Mouse (Mus musculus) embryo, embryonic 11.5 days (tissue): ENCODE measurements around the gene Klk4.
A peak's percentile ranks its signal among the peaks of the same experiment; 100 is the strongest.

Experiments
- DNase-seq: peaks from one replicate; pipeline ENCODE4 v3.0.0-alpha.2; 2012; ENCODE audit warnings: low read depth, low spot score

Klk4 gene

DNA sequence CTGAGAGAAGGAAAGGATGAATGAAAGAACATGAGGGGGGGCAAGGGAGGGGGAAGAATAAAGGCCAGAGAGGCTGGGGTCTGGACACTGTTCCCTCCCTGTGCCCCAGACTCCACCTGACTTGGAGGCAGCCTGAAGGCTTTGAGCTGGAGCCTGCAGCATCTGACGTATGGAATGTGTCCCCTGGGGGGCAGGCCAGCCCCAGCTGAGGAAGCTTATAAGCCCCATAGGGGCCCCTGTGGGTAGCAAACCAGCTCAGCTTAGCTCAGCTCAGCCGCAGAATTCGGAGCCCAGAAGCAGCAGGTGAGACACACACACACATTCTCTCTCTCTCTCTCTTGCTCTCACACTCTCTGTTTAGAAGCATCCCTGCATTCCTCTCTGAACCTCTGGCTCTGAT lies at the start of gene Klk4:
Klk4 (plus strand) TSS at position 249 of the 400 bp plus-strand sequence.
- DNase-seq, result no peak

DNA sequence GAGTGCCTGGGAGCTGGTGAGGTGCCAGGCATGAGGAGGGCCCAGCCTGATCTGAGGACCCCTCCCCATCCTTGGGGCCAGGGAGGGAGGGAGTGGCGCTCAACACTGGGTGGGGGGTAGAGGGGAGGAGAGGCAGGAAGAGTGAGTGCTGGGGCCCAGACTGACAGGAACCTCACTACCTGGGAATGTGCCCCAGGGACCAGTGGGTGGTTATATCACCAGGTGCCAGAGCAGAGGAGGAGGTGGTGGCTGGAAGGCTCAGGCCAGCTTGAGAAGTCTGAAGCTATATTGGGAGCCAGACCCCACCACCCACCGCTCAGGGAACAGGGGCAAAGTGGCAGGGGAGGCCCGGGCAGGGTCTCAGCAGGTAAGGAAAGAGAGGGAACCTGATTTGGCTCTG lies 39.3 kb upstream of the Klk4 start, which contains the start of gene Klk5:
Klk5 (plus strand) TSS at position 271 of the 400 bp plus-strand sequence.
- DNase-seq, result no peak

DNA sequence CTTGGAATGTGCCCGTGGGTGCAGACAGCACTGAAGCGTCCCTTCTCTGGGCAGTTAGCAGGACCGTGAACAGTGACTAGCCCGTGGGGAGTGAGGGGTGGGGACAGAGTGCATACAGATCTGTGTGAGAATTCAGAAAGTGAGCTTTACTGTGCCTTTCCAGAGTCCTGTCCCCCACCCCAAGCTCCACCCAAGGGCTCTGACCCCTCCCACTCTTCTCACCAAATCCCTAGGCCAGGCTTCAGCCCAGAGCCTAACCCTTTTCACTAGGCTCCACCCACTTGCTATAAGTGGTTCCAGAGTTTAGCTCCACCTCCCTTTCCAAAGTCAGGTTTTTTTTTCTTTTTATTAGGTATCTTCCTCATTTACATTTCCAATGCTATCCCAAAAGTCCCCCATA lies 37.2 kb upstream of the Klk4 start:
- no peak for DNase-seq

DNA sequence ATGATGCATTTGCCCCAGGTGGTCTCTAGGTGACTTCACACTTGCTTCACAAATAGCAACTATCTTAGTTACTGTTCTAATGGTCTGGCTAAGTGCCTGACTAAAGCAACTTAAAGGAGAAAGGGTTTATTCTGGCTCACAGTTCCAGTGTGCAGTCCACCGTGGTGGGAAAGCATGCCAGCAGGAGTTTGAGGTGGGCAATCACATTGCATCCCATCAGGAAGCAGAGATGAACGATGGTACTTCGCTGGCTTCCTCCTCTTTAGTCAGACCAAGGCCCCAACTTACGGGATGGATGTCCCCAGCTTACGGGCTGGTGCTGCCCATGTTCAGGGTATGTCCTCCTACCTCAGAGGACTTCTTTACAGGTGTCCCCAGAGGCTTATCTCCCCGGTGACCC lies 29.3 kb upstream of the Klk4 start:
- no peak for DNase-seq

DNA sequence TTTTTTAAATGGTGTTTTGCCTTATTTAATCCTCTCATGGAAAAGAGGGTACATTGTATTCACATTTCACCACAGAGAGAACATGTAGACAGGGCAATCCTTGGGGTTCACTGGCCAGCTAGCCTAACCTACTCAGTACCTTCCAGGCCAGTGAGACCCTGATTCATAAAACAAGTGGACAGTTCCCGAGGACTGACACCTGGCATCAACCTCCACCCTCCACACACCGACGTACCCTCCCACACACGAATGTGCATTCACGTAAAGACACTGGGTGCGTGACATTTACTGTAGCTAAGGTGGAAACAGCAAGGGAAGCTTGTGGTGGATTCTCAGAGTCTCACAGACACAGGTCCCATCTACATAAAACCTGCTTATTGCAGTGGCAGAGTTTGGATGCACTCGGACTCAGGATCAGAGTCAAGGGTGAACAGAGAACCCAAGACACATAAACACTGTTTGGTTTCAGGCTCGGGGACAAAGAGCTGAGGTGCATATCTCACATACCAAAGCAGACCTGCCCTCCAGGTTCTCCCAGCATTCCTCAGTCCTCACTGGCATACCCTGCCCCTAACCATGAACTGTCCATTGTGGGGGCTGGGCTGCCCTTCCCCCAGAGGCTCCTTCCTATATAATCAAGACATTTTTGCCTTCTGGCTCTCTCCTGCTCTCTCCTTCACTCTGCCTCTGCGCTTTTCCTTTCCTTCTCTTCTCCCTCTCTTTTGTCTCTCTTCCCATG lies 26.1 kb upstream of the Klk4 start:
- no peak for DNase-seq

DNA sequence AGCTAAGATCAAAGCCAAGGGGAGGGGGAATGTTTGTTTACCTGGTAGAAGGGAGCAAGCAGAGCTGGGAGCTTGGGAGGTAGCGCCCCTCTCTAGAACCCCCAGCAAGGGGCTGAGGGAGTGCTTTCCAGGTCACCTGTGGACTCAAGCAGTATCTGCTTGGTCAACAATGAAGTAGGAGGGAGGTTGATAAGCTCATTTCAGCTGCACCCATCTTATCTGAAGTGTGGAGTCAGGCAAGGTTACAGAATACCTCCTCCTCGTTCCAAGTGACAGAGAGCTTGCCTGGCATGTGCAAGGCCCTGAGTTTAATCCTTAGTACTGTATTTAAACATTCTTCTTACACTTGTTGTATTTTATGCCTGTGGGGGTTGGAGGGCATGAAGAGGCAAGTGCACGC lies 25.3 kb upstream of the Klk4 start:
- no peak for DNase-seq

DNA sequence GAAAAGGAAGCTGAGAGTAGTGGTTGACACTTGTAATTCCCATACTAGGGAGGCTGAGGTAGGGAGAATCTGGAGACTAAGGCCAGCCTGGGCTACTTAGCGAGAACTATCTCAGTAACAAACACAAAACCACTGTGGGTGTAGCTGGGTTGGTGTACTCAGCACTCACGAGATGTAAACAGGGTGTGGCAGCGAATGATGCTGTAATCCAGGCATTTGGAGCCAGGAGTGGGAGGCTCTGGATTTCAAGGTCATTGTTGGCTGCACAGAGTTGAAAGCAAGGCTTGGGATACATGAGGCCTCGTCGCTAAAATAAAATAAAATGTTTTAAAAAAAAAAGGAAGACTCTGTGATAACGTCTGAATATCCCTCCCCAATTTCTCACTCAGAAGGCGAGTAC lies 24.7 kb upstream of the Klk4 start:
- DNase-seq, result no peak

DNA sequence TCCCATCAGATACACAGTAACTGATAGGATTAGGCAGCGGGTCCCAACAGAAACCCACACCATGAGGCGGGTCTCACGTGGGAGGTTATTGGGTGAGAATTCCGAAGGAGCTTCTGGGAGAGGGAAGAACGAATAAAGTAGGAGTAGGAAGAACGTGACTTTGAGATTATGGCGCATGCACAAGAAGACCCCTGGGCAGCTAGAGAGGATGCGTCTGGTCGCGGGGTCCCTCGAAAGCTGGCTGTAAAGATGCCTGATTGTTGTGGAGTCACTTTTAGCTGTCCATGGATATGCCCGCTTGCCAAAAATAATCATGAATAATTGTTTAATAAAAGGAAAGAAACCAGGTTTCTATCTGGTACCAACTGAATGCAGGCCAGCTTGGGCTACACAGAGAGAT lies 23.5 kb upstream of the Klk4 start:
- DNase-seq, result no peak

DNA sequence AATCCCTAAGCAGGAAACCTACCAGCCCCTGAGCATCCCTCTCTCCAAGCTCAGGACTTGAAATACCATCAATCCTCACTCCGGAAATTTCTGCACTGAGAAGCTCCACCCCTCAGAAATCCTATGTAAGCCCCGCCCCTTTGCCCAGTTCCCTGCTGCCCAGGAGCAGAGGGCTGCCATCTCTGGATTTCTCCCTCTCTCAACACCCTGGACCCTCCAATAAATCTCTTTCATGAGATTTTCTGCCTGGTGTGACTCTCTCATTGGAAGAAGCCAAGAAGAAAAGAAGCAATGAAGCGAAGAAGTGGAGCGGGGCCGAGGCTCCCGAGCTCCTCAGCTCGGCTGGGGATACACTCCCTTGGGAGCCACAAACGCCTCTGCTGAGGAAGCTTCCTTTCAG lies 20.5 kb upstream of the Klk4 start:
- DNase-seq, result no peak

DNA sequence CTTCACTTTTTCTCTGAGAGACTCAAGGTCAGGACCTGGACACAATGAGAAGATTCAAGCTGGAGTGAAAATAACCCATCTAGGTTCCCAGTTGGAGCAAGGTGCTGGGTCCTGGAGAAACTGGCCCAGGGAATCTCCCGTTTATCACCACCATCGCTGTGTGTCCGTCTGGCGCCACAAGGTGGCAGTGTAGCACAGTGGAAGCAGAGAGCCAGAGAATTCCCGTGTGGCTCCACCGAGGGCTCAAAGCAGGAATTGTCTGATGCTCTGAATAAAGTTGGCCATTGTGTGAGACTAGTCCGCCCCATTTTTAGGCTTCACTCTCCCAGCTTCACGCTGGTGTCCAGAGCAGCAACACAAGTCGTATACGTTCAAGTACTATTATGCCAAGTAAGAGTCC lies 7.7 kb upstream of the Klk4 start:
- peak; percentile 74 for DNase-seq

DNA sequence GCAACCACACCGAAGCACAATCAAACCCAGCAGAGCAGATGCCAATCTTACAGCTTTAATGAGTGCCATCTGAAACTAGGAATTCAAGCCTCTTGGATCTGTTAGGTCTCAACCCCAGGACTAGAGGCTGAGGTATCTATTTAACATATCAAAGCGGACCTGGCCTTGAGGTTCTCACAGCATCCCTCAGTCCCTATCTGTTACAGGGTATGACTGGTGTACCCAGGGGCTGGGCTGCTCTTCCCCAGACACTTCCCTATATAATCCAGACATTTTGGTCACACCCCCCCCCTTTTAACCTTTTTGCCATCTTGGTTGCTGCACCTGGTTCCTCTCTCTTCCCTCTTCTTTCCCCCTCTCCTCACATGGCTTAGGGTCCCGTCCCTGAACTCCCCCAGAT lies 7.3 kb upstream of the Klk4 start:
- no peak for DNase-seq

DNA sequence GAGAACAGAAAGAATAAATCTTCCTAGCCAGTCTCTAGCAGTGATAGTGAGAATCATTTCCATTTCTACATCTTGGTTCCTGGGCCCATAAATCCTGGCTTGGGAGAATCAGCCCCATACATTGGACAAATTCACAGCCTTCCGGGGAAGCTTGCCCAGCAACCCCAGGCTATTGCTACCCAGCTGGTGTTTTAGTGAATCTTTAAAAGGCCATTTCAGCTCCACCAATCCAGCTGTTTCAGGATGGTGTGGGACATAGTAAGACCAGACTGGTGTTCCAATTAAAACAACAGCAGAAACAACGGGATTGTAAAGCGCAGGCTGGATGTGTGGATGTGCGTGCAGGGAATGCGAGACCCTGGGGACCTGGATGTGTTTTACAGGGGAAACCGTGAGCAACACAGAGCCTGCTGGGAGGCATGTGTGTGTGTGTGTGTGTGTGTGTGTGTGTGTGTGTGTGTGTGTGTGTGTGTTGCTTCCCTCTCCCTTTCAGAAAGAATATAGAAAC lies 6.0 kb upstream of the Klk4 start:
- no peak for DNase-seq

DNA sequence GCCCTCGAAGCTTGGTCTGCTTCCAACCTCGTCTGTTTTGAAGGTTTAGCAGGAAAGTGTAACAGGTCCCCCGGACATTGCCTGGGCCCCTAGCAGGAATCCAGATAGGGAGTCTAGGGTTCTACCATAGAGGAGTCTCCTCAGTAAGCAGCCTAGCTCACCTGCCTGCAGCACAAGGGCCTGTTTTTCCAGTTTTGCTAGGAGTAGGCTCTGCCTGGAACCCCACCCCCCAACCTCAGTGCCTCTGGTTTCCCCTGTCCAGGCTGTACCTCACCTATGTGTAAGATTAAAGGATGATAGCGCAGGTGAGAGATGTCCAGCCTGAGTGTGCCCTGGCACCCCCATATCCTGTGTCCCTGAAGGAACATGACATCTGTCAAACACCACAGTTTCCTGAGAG lies 4.5 kb upstream of the Klk4 start:
- no peak for DNase-seq

DNA sequence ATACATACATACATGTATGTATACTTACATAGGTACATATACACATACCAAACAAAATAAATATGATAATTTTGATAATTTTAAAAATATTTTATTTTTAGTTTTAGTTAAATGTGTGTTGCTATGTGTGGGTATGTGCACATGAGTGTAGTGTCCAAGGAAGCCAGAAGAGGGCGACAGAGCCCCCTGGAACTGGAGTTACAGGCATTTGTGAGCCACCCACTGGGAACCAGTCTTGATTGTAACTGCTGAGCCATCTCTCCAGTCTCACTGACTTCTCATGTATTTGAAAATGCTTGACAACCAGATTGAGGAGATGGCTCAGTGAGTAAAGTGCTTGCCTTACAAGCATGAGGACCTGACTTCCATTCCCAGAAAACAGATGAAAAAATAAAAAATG lies 2.7 kb upstream of the Klk4 start:
- DNase-seq, result no peak

DNA sequence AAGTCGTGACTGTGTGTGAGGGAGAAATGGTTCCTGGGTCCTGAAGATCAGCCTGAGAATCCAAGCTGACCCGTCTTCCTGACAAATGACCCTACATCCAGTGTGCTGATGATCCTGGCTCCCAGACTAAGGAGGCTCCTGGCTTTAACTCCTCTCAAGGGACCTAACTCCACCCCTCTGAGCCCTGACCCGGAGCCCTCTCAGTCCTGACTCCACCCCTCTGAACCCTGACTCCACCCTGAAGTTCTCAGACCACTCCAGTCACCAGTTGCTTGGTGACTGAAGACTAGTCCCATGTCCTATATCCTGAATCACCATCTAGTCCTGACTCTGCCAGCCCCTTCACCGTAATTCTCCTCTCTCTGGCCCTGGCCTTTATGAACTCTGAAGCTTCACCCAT lies 1.4 kb downstream of the Klk4 start:
- no peak for DNase-seq

DNA sequence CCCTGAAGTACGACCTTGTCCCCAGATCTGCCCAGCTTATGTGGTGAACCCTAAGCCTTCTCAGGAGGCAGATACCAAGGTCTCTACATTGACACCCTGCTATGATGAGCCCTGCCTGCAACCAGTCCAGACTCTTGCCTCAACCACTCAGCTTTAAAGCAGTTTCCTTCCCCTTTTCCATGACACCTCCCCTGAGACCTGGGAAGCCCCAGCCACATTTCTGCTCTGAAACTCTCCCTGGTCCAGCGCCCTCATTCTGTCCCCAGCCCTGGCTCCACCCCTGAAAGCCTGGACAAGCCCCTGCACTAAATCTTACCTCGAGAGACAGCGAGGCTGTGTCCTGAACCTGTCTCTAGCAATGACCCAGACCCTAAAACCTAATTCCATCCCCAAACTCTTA lies 1.9 kb downstream of the Klk4 start:
- no peak for DNase-seq

DNA sequence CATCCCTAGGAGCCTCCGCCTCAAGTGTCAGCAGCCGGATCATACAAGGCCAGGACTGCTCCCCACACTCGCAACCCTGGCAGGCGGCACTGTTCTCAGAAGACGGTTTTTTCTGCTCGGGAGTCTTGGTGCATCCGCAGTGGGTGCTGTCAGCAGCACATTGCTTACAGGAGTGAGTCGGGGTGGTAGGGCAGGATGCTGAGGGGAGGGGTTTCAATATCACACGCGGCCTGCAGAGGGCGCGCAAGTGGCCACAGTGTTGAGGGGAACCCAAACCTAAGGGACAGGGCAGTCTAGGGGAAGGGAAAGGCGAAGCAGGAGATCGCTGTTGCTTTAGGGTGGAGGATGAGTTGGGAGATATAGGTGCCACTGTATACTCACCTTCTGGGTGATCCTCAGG lies 2.6 kb downstream of the Klk4 start:
- no peak for DNase-seq

DNA sequence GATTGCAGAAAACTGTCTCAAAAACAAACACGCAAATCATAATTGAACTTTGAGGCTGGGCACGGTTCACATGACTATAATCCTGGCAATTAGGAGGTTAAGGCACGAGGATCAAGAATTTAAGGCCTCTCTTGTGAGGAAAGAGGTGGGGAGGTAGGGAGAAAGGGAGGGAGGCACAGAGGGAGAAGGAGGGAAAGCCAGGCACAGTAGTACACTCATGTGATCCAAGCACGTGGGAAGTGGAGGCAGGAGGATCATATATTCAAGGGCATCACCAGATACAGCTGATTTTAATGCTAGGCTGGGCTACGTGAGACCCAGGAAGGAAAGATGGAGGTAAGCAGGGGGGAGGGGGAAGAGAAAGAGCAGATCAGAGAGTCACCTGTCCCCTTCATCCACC lies 10.4 kb downstream of the Klk4 start:
- DNase-seq, result no peak

DNA sequence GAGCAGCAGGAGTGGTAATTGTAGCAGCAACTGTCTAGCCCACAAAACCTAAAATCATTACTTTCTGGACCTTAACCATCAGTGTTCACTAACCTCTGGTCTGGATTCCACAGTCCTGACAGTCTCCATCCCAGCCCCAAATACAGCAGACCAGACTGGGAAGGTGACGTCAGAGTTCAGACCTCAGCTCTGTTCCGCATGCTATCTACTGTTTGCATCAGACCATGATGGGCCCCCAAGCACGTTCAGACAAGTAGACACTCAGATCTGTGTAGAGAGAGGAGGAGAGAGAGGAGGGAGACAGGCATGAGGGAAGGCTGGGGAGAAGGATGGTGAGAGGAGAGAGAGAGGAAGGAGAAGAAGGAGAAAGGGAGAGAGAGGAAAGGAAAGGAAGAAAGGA lies 10.8 kb downstream of the Klk4 start:
- no peak for DNase-seq

DNA sequence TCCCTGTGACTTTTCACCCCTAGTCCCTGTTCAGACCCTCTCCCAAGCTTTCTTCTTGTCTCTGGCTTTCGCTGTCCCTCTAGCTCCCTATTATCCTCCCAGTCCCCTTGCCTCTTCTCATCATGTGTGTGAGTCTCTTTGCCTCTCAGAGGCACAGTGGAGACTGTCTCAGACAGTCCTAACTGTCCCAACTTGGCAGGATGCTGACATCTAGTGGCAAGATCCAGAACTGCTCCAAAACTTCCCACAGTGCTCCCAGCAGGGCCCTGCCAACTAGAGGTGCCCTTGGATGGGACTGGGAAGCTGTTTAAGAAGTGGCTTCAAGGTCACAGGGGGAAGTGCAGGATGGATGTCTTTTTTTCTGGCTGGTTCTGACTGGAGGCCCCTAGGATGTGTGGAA lies 13.9 kb downstream of the Klk4 start:
- DNase-seq, result peak; percentile 80

DNA sequence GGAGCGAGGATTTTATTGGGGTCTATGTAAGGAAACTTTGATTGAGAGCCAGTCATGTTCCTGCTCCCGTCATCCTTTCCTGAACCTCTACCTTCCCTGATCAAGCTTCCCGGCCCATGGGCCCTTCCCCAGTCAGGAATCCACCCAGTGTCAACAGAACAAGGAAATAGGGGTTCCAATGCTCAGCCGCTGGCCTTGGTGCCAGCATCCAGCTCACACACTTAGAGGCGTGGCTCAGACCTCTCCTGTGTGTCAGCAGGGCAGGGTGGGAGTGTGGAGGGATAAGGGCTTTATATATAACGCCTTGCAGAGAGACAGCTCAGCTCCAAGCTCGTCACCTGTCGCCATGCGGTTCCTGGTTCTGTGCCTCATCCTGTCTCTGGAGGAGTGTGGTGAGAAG lies 33.9 kb downstream of the Klk4 start:
- DNase-seq, result no peak

DNA sequence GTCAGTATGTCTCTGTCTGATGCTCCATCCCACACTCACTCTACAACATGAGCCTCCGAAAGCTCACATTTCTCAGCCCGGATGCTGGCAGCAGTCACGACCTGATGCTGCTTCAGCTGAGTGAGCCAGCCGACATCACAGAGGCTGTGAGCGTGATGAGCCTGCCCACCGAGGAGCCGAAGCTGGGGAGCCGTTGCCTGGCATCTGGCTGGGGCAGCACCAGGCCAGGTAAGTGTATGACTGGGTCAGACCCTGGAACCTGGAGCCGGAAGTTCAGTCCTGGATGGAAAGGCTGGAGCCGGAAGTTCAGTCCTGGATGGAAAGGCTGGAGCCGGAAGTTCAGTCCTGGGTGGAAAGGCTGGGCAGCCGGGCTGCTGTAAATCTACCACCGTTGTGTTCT lies 37.5 kb downstream of the Klk4 start:
- no peak for DNase-seq

DNA sequence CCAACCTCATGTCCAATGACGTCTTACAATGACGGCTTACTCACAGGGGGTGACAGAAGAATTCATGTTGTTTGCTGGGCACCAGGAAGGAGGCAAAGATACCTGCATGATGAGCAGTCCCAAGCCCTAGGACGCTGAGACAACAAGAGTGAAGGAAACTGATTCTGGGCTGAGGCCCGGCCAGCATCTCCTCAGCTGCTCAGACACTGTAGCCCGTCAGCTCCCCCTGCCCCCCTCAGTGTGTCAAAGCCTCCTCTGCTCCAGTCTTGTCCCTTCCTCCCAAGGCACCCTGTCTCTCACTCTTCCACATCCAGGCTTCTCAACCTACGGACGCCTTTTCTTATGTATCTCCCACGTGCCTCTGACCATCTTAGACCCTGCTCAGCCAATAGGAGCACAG lies 37.9 kb downstream of the Klk4 start:
- DNase-seq, result no peak
